Comparison of ENCODE assay signal across 8 mouse cellular contexts in genomic region chr19:32759357-32760024, GRCm38 (mm10). TPM values are rescaled to one million over a fixed set of nuclear protein-coding genes. Genes with fewer than 3 reads are reported as not detected.
DNase-seq lines count a peak whose midpoint lies in the region; ATAC-seq and TF ChIP-seq lines count a peak whose summit lies in the region.

No protein-coding gene starts in this region.

- no peak for ATAC-seq in embryonic facial prominence, embryonic 13.5 days (ENCODE audit: insufficient number of reproducible peaks, insufficient read depth, low FRiP score, low TSS enrichment, low read depth)
- ATAC-seq in intestine, embryonic 16.5 days, result no peak
- no peak for ATAC-seq in neural tube, embryonic 13.5 days (ENCODE audit: low read depth)

- no peak overlapping the region for H3K27ac ChIP-seq in embryonic facial prominence, embryonic 13.5 days
- no peak overlapping the region for H3K27ac ChIP-seq in intestine, embryonic 16.5 days (ENCODE audit: low read length)
- no peak overlapping the region for H3K27ac ChIP-seq in neural tube, embryonic 13.5 days (replicated peaks)

- 5% methylated on average over 8 of the region's 8 CpGs for WGBS in lung, adult 2 months
- 2% methylated on average over 8 of the region's 8 CpGs for WGBS in embryonic facial prominence, embryonic 13.5 days
- WGBS in intestine, embryonic 16.5 days, result 5% methylated on average over 8 of the region's 8 CpGs
- 3% methylated on average over 8 of the region's 8 CpGs for WGBS in neural tube, embryonic 13.5 days

- H3K4me2 ChIP-seq in embryonic facial prominence, embryonic 13.5 days, result peak overlapping the region; percentile 91
- peak overlapping the region; percentile 71 for H3K4me2 ChIP-seq in intestine, embryonic 16.5 days (ENCODE audit: low read depth, low read length)
- peak overlapping the region; percentile 96 for H3K4me2 ChIP-seq in neural tube, embryonic 13.5 days

- 0 out of 2 replicates have a peak, but pooled peaks cover 7% of the 10 kb centered on the region for H3K36me3 ChIP-seq in embryonic facial prominence, embryonic 13.5 days
- H3K36me3 ChIP-seq in intestine, embryonic 16.5 days (ENCODE audit: control insufficient read depth, insufficient read depth, low read length), result no peaks in the 10 kb centered on the region
- no peaks in the 10 kb centered on the region for H3K36me3 ChIP-seq in neural tube, embryonic 13.5 days

- peak overlapping the region; percentile 98 for H3K4me3 ChIP-seq in lung, adult 2 months (replicated peaks; ENCODE audit: extremely low read depth, low read depth, low read length)
- peak overlapping the region; percentile 97 for H3K4me3 ChIP-seq in embryonic facial prominence, embryonic 13.5 days
- H3K4me3 ChIP-seq in intestine, embryonic 16.5 days (ENCODE audit: low read length), result peak overlapping the region; percentile 100
- peak overlapping the region; percentile 96 for H3K4me3 ChIP-seq in neural tube, embryonic 13.5 days

- H3K9ac ChIP-seq in embryonic facial prominence, embryonic 13.5 days, result peak overlapping the region; percentile 100
- peak overlapping the region; percentile 100 for H3K9ac ChIP-seq in intestine, embryonic 16.5 days (ENCODE audit: low read depth, low read length)
- H3K9ac ChIP-seq in neural tube, embryonic 13.5 days, result peak overlapping the region; percentile 100

- TF ChIP-seq POLR2A in lung, adult 2 months (IDR thresholded peaks at IDR 0.05; ENCODE audit: borderline replicate concordance, extremely low read depth, low read depth, low read length), result no peak

- H3K9me3 ChIP-seq in embryonic facial prominence, embryonic 13.5 days, result no peaks in the 10 kb centered on the region
- no peaks in the 10 kb centered on the region for H3K9me3 ChIP-seq in intestine, embryonic 16.5 days (ENCODE audit: control insufficient read depth, low read length)
- H3K9me3 ChIP-seq in neural tube, embryonic 13.5 days, result no peaks in the 10 kb centered on the region

- DNase-seq in lung, adult 2 months, result no peak
- DNase-seq in lung, postnatal 4 days, result no peak
- DNase-seq in left cerebral cortex, adult 11 months (ENCODE audit: low spot score), result no peak
- no peak for DNase-seq in urinary bladder, adult 2 months (ENCODE audit: low spot score)
- DNase-seq in frontal cortex, postnatal 36 days (ENCODE audit: low spot score in 2 of 2), result no peak

- peaks cover 8% of the 10 kb centered on the region for H3K4me1 ChIP-seq in lung, adult 2 months (ENCODE audit: control insufficient read depth, insufficient read depth, low read length)
- H3K4me1 ChIP-seq in embryonic facial prominence, embryonic 13.5 days, result peaks cover 23% of the 10 kb centered on the region
- H3K4me1 ChIP-seq in intestine, embryonic 16.5 days (ENCODE audit: control insufficient read depth, insufficient read depth, low read length), result peaks cover 17% of the 10 kb centered on the region
- H3K4me1 ChIP-seq in neural tube, embryonic 13.5 days (replicated peaks), result peaks cover 58% of the 10 kb centered on the region

- no peak for TF ChIP-seq CTCF in lung, adult 2 months (IDR thresholded peaks at IDR 0.05; ENCODE audit: insufficient read depth, low read length)

- H3K27me3 ChIP-seq in embryonic facial prominence, embryonic 13.5 days, result peaks cover 11% of the 10 kb centered on the region
- no peaks in the 10 kb centered on the region for H3K27me3 ChIP-seq in intestine, embryonic 16.5 days (replicated peaks; ENCODE audit: control insufficient read depth, insufficient read depth, low read length)
- H3K27me3 ChIP-seq in neural tube, embryonic 13.5 days, result no peaks in the 10 kb centered on the region

RNA-seq across cellular contexts. Expression of gene Pten, which starts 2.2 kb away (rescaled TPM):
- polyA plus RNA-seq in lung, adult 2 months (2012; rRNA removed), result 16.8 and 20.2 TPM in 2 replicates
- 12.9 and 14.7 TPM in 2 replicates for polyA plus RNA-seq in embryonic facial prominence, embryonic 13.5 days (2015; fragmentation: Nextera tagmentation; extraction: Ambion mirVana)
- 7.1 and 7.6 TPM in 2 replicates for polyA plus RNA-seq in intestine, embryonic 16.5 days (2015; fragmentation: Nextera tagmentation; extraction: Ambion mirVana)
- 10.0 and 11.5 TPM in 2 replicates for polyA plus RNA-seq in neural tube, embryonic 13.5 days (2015; fragmentation: Nextera tagmentation; extraction: Ambion mirVana)
- polyA plus RNA-seq in urinary bladder, adult 2 months (2012; rRNA removed), result 22.0 and 32.3 TPM in 2 replicates

RNA-seq across cellular contexts. Expression of gene Atad1, which starts 19.9 kb away (rescaled TPM):
- polyA plus RNA-seq in lung, adult 2 months (2012; rRNA removed), result 8.9 and 14.0 TPM in 2 replicates
- 67.0 and 68.3 TPM in 2 replicates for polyA plus RNA-seq in embryonic facial prominence, embryonic 13.5 days (2015; fragmentation: Nextera tagmentation; extraction: Ambion mirVana)
- polyA plus RNA-seq in intestine, embryonic 16.5 days (2015; fragmentation: Nextera tagmentation; extraction: Ambion mirVana), result 73.1 and 77.4 TPM in 2 replicates
- polyA plus RNA-seq in neural tube, embryonic 13.5 days (2015; fragmentation: Nextera tagmentation; extraction: Ambion mirVana), result 113 and 117 TPM in 2 replicates
- 39.9 and 43.1 TPM in 2 replicates for polyA plus RNA-seq in urinary bladder, adult 2 months (2012; rRNA removed)
